Mouse (Mus musculus): ENCODE data around the gene Dip2c. TPM values are rescaled to one million over a fixed set of nuclear protein-coding genes. Genes with fewer than 3 reads are reported as not detected.

The Dip2c gene
- total RNA-seq, 2 experiments from 2014 or later: 35.8 to 38.7 TPM

DNA sequence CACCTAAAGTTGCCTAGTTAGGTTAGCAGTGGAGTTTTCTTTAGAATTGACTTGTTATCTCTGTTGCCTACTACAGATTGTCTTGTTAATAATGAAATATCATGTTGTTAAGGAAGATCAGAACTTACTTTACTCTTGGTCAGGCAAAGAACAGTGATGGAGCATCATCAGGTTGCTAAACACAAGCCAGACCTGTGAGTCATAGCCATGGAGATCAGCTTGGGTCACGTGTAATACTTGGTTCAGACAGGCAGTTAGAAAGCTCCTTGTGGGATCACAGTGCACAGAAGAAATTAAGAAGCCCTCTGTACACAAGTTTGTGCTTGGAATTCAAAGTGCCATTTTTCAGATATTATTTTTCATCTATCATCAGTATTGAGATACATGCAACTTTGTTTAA is 48.9 kb downstream of the Dip2c start:
- no peak for DNase-seq (ENCODE audit: low spot score in 2 of 2)

DNA sequence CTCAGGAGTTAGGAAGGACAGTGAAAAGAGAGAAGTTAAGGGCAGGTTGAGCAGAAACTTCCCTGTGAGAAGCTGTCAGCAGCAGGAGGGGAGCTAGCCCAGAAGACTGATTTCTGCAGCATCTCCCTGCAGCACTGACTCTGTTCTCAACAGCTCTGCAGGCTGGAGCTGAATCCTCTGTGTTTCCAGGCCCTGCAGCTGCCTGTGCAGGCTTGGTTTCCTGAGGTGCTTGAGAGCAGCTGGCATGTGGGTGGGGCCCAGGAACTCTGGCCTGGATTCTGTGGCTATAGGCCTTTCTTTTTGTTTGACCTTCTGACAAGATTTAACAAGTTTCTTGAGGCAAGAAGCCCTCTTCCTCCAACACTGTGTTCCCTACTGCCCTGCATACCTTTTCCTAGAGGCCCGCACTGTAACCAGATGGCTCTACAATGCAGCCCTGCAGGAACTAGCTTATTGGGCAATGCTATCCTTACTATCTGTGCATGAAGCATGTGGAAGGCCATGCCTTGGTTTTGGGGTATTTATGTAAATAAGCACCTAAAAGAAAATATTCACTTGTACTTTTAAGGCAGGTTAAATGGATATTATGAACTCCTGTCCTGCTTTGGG is 53.1 kb downstream of the Dip2c start:
- DNase-seq (ENCODE audit: low spot score in 2 of 2): peak in 1 of 2 experiments; percentile 34

DNA sequence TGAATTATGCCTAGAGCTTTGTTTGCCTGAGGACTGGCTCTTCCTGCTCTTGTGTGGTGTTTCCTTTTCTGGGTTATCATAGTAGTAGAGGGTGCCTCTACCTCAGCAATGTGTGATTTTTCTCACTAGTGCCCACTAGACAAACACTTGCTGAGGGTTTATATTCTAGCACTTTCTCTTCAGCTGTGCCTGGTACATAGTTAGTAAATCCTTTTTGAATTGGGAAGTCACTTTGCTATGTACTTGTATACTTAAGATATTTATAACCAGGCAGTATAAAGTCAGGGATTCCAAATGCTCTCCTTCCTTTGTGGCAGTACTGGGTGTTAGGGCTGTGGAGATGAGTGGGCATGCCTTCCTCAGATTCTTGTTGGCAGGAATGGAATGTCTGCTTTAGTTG is 56.9 kb downstream of the Dip2c start:
- no peak for DNase-seq (ENCODE audit: low spot score in 2 of 2)

DNA sequence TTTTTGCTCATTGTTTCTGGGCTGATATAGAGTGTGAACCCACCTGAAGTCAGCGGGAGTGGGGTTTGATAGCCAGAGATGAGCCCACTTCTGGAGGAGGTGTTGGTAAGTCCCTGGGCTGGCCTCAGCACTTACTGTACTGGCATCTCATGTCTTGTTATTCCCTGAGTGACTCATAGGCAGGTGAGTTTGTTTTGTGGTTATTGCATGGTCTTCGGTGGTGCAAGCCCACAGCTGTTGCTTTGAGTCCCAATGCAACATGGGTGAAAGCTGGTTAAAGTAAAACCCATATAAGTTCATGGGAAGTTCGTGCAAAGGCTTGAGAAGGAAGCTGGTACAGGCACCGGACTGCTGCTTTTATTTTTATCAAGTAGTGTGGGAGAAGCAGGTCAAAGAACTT is 64.0 kb downstream of the Dip2c start:
- DNase-seq (ENCODE audit: low spot score in 2 of 2): no peak

DNA sequence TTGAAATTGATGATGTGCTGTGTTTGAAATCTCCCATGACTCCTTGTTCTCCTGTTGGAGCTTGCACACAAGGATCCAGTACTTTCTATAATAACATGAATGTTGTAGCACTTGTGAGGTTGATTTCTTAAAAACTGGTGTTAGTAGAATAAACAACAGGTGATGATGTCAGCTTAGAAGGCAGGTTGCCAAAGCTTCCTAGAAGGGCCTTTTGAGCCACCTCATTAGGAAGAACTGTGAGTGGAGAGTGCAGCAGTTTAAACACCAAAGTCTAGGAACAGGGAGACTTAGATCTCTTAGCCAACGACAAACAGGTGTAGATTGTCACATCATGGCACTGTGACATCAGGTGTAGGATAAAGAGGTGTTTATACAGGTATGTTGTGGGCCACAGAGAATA is 66.4 kb downstream of the Dip2c start:
- no peak for DNase-seq (ENCODE audit: low spot score in 2 of 2)

DNA sequence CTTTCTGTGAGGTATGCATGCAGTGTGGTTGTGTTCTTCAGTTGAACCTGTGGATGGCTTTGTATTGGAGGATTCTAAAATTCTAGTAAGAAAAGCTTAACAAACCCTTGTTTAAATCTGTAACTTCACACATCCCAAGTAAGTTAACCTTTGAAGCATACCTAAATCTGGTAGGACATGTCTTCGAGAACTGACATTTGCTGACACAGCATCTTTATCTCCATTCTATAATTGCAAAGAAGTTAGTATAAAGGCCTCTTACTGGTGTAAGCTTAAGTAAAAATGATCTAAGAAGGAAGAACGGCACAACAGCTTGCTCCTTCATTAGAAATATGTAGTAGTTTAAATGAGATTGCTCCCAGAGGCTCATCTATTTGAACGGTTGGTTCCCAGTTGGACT is 71.1 kb downstream of the Dip2c start:
- no peak for DNase-seq (ENCODE audit: low spot score in 2 of 2)

DNA sequence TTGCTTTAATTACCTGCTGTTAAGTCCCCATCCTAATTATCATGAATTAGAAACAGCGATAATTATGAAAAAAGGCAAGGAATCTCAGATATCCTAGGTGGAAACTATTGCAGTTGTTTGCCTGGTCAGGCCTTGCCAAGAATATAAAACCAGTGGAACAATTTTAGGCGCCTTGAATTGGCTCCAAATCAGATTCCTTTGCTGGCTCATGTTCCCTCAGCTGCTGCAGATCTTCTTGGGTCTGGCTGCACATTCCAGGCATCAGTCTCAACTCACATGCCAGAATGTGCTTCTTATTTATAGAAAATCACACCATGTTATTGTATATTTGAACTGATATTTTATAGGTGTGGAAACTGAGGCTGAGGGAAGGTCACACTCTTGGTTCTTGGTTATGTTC is 74.3 kb downstream of the Dip2c start:
- peak in 1 of 2 experiments; percentile 55 for DNase-seq (ENCODE audit: low spot score in 2 of 2)

DNA sequence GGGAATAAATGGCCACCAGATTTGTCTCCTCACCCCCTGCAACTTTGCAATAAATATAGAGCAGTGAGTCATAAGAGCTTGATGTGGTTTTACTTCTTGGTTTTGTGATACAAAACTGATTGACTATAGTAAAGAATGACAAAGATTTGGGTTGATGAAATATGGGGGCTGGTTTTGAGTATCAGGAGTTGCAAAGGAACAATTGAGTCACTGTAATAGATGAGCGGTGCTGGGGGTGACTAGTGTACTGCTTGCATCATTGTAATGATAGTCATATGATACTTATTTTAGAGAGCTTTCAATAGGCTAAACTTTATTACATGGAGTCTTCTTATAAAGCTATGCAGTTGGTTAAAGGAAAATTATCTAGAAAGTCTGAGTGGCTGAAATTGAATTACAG is 77.6 kb downstream of the Dip2c start:
- DNase-seq (ENCODE audit: low spot score in 2 of 2): no peak

DNA sequence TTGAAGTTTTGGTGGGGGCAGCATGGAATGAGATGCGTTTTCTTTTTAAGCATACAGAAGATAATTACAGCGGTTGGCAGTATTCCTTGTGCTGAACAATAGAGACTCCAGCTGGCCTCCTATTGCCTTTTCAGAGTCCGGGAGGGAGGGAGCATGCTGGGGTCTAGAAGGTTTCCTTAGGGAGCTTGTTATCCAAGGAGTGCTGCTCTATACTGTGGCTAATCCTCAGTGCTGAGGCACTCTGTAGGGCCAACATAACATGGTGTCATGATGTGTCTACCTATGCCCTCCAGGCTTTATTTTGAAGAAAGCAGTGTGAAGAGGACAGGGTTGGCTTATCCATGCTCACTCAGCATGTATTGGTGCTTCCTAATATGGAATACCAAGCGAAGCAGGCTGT is 79.0 kb downstream of the Dip2c start:
- DNase-seq (ENCODE audit: low spot score in 2 of 2): no peak

DNA sequence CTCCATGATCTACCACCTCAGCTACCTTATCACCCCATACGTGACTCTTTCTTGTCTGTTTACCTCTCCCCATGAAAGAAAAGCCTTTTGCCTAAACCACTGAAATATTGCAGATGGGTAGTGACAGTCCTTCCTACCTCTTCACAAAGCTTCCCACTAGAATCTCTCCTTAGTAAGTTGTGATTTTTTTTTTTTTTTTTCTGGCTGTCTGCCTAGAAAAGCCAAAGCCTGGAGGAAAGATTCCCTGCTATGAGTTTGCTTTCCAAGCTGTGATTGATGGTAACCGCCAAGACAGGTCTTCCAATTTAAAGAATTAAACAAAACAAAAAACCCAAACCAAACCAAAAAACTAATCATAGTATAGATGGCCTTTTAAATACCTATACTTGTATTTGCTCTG is 85.1 kb downstream of the Dip2c start:
- DNase-seq (ENCODE audit: low spot score in 2 of 2): no peak

DNA sequence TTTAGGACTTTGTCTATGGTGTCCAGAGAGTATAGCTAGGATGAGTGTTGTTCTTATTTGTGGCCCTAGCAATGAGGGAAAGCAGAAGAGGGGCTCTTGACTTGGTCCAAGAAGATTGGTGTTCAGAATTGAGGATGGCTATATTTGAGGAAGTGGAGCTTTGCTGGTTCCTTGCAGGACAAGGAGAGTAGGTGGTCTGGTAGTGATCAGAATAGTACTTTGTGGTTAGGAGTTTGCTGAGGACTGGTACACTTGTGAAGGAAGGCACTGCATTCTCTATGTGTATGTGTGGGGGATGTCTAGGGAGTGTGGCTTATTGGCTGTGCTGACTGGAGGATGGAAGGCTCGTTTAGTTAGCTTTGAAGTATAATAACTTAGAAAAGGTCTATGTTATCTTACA is 95.1 kb downstream of the Dip2c start:
- DNase-seq (ENCODE audit: low spot score in 2 of 2): no peak

DNA sequence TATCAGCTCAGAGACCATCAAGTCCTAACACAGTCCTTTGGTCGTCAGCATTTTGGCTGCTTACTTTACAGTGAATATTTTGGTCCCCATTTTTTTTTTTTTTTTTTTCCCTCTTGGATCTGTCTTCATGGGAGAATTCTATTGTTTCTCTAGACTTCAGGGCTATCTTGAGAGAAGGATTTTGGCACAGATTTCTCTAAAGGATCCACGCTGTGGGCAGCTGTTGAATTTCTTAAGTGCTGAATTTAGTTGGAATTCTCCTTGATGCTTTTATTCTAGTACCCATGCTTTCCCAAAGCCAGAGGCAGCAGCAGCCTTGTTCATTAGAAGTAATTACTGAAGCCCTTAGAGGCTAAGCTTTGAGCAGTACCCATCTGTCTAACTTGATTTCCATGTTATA is 100.8 kb downstream of the Dip2c start:
- no peak for DNase-seq (ENCODE audit: low spot score in 2 of 2)

DNA sequence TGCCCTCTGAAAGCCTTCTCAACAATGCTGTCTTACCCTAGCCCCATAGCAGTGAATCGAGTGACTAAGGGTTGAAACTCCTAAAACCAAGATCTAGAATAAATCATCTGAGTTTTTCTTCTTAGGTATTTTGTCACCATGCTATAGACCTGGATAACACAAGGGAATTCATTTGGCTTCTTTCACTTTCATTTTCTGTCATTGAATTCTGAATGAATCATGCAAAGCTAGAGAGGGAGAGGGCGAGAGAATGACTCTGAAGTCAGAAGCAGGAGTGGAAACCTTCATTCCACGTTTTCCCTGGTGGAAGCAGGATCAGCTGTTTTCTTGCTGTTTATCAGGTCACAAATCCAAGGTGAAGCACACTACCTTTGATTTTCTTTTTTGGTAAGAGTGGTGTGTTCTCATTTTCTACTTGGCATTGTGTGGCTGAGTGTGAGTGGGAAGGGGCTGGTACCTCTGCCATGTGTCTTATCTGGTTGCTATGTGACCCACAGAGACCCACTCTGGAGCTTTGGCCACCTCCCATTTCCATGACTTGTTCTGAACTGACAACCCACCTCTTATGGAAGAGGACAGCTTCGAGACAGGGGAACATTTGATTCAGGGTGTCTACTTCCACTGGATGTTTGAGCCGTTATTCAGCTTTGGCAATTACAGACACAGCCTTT is 104.5 kb downstream of the Dip2c start:
- DNase-seq (ENCODE audit: low spot score in 2 of 2): no peak

DNA sequence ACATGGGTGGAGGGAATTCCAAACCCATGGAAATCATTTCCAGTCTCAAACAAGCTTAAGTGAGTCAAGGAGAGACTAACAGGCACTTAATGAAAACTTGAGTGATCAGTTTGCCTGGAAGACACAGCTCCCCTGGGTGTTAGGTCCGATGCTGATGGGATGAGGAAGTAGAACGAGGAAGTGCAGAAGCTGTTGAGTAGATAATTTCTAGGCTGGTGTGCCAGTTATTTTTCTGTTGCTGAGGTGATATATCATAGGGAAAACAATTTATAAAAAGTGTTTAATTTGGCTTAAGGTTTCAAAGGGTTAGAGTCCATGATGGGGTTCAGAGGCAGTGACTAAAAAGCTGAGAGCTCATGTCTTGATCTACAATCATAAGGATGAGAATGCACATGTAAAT is 111.7 kb downstream of the Dip2c start:
- no peak for DNase-seq (ENCODE audit: low spot score in 2 of 2)

DNA sequence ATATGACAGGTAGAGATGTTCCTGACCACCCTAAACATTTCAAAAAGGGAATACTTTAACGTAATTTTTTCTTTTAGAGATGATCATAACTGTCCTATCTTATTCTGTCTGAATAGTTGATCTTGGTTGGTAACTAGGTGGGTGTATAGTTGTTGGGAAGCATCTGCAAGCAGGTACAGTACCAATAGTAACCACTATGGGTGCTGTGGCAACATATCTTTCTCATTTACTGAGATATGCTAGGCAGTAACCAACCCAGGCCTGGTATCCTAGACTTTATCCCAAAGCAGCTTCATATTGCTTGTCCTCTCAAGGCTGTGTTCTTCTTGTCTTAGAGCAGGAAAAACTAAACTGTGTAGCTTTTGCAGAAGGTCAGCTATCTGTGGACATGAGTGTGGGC is 113.0 kb downstream of the Dip2c start:
- DNase-seq (ENCODE audit: low spot score in 2 of 2): no peak

DNA sequence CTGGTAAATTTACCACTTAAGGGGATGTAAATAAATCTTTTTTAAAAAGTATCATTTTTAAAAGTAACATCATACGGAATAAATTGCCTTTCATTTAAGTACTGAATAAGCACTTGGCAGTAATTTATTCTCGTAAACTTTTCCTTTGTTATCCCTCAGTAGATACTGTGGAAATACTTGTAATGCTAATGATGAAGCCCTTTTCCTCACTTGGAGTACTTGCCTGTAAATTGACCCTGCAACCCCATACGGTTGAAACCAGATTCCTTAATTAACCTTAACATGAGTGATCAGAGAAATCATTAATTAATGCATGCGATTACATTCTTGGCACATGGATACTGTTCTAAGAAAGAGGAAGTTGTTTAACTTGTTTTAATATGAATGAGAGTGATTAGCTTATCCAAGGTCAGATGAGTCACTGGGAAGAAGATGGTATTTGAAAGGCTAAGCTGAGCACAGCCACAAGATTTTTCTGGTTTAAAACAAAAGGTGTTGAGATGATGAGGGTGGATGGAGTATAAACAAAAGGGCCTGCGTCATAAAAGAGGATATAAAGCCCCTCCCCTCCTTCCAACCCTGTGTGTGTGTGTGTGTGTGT is 114.0 kb downstream of the Dip2c start:
- no peak for DNase-seq (ENCODE audit: low spot score in 2 of 2)

DNA sequence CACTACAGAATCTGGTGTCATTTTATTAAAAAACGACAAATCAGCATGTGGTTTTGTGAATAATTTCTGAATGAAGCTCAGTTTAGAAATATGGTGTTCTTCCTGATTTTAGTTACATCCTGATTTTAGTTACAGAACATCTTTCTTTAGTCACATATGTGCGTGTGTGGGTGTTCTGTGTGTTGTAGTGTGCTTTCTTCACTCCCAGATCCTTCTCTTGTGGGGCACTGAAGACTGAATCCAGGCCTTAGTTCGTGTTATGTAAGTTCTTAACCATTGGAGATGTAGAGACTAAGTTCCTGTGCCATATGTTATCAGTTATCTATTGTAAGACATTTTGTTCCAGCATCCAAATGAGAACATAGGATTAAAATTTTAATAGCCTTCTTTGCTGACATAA is 117.1 kb downstream of the Dip2c start:
- no peak for DNase-seq (ENCODE audit: low spot score in 2 of 2)

DNA sequence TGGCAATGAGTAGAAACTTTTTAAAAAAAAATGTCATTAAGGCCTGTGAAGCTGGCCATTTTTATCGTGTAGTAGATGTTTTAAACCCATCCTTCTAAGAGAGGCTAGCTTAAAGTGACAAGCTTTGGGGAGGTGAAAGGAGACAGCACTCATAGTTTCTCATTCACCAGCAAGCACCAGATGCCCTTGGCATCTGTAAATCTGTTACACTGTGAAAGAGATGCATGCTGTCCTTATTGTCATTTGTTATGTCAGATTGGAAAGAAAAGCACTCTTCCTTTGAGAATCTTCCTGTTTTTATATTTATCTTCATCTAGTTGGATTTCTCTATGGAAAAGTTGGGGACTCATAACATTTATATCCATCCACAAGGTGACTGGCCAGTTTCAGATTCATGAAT is 119.0 kb downstream of the Dip2c start:
- DNase-seq (ENCODE audit: low spot score in 2 of 2): no peak

DNA sequence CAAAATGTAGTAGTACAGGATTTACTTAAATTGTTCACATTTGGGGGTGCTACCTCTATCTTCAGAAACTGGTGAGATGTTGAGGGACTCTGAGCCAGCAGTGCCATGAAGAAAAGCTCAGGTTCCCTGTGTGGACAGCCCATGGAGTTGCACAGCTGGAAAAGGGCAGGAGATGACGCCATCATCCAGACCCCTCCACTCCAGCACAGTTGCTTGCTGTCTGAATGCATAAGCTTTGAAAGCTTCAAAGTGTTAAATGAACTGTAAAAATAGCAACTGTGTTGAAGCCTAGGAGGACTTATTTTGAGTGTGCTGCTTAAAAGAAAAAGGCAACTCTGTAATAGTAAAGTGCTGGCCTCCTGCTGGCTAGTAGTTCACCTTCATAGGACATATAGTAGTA is 122.5 kb downstream of the Dip2c start:
- no peak for DNase-seq (ENCODE audit: low spot score in 2 of 2)

DNA sequence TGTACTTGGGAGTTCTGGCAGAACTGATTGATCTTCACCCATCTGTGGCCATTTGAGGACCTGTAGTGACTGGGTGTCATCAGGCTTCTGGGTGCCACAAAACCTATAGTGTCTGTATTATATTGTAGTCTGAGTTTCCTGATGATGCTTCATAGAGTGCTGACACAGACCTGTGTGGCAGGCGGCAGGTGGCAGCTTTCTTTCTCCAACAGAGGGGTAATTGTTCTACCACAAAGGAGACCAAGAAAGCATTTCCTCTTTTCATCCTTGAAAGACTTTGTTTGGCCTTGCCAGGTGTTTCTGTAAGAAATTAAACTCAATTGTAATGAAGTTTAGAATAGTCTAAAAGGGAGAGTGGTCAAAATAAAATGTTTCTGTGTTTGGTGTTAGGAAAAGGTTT is 129.1 kb downstream of the Dip2c start:
- DNase-seq (ENCODE audit: low spot score in 2 of 2): no peak

DNA sequence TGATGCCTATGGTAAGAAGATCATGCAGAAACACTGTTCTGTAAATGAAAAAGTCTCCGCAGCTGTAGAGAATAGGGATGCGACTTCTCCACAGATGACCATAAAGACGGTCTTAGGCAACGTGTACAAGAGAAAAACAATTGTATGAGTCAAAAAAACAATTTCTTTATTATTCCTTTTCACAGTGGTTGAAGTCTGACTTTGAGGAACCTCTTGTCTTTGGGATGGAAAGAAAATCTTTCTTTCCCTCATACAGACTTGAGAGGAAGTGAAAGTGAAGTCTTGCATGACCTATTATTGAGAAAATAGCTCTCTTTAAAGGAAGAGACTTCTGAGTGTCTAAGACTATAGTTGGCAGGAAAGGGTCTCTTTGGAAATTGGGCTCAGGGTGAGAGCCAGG is 132.7 kb downstream of the Dip2c start:
- DNase-seq (ENCODE audit: low spot score in 2 of 2): no peak

DNA sequence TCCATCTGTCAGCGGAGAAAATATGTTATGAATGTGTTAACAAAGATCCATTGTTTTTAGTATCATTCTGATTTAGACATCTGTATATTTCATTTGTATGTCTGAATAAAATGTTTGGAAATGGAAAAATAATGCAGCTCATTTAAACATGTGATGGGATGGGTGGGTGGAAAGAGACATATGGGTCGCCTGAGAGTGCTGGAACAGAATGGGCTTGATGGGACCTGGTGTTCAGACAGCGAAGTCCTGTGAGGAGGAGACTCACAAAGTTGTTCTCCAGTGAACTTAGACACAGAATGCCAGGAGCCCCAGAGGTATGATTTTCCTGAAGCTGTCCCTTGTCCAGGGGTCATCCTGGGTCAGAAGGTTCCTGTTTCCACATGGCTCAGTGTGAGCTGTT is 142.1 kb downstream of the Dip2c start:
- DNase-seq (ENCODE audit: low spot score in 2 of 2): no peak

DNA sequence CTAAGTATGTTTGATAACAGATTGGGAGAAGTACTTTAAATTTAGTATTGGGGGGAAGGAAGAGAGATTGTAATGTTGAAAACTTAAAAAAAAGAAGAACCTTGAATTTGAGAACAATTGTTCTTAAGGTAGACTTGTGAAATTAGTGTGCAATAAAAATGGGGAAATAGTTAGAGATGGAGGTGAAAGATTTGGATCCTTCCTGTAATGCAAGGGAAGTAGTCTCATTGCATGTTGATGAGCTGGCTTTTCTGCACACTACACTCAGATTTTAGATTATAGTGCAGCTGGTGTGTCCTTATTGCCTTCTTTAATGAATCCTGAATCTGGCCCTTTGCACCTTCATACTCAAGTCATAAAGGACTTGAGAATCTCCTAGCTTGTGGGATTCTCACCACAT is 142.9 kb downstream of the Dip2c start:
- no peak for DNase-seq (ENCODE audit: low spot score in 2 of 2)
